Mouse (Mus musculus) urinary bladder, postnatal 4 days (tissue): Measurements from ENCODE around the gene Iqcg.

ENCODE experiments used
- DNase-seq, 2 experiments: peaks; one replicate each; pipeline ENCODE4 v3.0.0; 2021 to 2022; ENCODE audit warnings: low spot score in 2 of 2

Gene Iqcg

GRCm38 (mm10) chr16:32981405-32981804 lies 74.6 kb downstream of the Iqcg start:
- no peak for DNase-seq

GRCm38 (mm10) chr16:32980227-32980626 lies 75.8 kb downstream of the Iqcg start:
- no peak for DNase-seq

GRCm38 (mm10) chr16:32973047-32973446 lies 83.0 kb downstream of the Iqcg start:
- DNase-seq: no peak

GRCm38 (mm10) chr16:32972535-32972934 lies 83.5 kb downstream of the Iqcg start:
- no peak for DNase-seq
